Comparison of ENCODE assay signal across 12 mouse cellular contexts in the genomic region with DNA sequence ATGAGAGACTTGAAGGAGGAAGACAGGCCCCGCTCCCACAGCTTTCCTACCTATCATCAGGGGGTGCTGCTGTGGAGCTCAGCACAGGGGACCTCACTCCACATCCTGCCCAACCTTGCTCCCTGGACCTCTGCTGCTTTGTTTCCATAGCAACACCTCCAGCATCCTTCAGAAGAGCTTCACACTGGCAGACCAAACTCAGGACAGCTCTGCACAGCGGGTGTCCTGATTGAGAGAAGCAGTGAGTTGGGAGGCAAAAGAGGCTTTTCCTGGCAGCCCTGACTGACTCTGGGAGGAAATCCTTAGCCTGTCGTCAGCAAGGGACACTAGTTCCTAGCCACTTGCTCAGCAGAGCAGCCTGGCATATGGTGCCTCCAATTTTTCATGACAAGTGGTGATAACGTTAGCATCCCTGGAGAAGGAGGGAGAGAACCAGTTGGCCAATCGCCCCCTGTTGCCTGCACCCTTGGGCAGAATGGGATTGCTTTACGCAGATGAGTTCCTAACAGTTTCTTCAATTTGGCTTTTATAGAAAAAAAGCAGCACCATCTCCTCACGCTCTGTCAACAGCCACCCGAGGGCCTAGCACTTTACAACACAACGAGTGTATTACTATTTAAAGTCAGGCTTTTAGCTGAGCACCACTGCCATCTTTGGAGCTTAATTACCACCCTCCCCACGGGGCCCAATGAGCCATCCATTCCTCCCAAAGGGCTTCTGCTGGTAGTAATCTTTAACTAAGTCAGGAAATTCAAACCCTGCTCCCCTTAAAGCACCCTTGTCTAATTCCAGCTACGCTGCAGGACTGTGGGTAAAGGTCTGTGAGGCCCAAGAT.
DNase-seq lines count a peak whose midpoint lies in the region; ATAC-seq and TF ChIP-seq lines count a peak whose summit lies in the region.
"Had no signal": no experiment of that assay in that cellular context is flagged by ENCODE, and none has a peak within 500 bp of the region (broad histone marks: within the 10 kb centered on the region; RNA-seq: fewer than 3 reads in every experiment).

No protein-coding gene starts in this region.

- no peak overlapping the region for H3K4me3 ChIP-seq in ES-E14 (ENCODE audit: insufficient read depth in 1 of 2, low read depth in 1 of 2, low read length in 2 of 2, poor library complexity in 1 of 2, severe bottlenecking in 1 of 2)
- H3K4me3 ChIP-seq in forebrain, embryonic 13.5 days: no peak overlapping the region
- no peak overlapping the region for H3K4me3 ChIP-seq in midbrain, embryonic 11.5 days (ENCODE audit: low read depth, low read length)
- no peak overlapping the region for H3K4me3 ChIP-seq in lung, postnatal 0 days (ENCODE audit: low read depth, low read length)
- H3K4me3 ChIP-seq in liver, embryonic 11.5 days (ENCODE audit: low read depth, low read length): no peak overlapping the region
- H3K4me3 ChIP-seq: heart, adult 2 months; liver, embryonic 15.5 days had no signal

- peak; percentile 13 for DNase-seq in ES-E14 (ENCODE audit: low read depth, low spot score)
- peak; percentile 81 for DNase-seq in brain, embryonic 14.5 days (ENCODE audit: low read depth)
- peak; percentile 86 for DNase-seq in midbrain, embryonic 11.5 days (ENCODE audit: low spot score, missing footprints)
- DNase-seq in kidney, adult 18-20 months: no peak
- no peak for DNase-seq in lung, postnatal 0 days (ENCODE audit: low spot score)
- DNase-seq in liver, embryonic 11.5 days (ENCODE audit: low spot score): no peak
- no peak for DNase-seq in lung, postnatal 10 days
- DNase-seq: heart, adult 2 months; layer of hippocampus, postnatal 36 days had no signal

- H3K27me3 ChIP-seq in forebrain, embryonic 13.5 days: no peaks in the 10 kb centered on the region
- H3K27me3 ChIP-seq in midbrain, embryonic 11.5 days (ENCODE audit: control insufficient read depth, insufficient read depth, low read length): no peaks in the 10 kb centered on the region
- no peaks in the 10 kb centered on the region for H3K27me3 ChIP-seq in lung, postnatal 0 days (replicated peaks; ENCODE audit: insufficient read depth, low read length)
- H3K27me3 ChIP-seq in liver, embryonic 11.5 days (replicated peaks; ENCODE audit: control insufficient read depth, insufficient read depth, low read length): no peaks in the 10 kb centered on the region; the same call in 1 of the 2 replicates

- H3K9ac ChIP-seq in ES-E14 (ENCODE audit: insufficient read depth, low read depth, low read length, poor library complexity, severe bottlenecking): no peak overlapping the region
- no peak overlapping the region for H3K9ac ChIP-seq in forebrain, embryonic 13.5 days
- no peak overlapping the region for H3K9ac ChIP-seq in midbrain, embryonic 11.5 days (ENCODE audit: low read length)
- H3K9ac ChIP-seq in lung, postnatal 0 days (replicated peaks; ENCODE audit: low read depth): no peak overlapping the region
- no peak overlapping the region for H3K9ac ChIP-seq in liver, embryonic 11.5 days (ENCODE audit: low read depth, low read length)
- H3K9ac ChIP-seq: liver, embryonic 15.5 days had no signal

- H3K27ac ChIP-seq in ES-E14 (ENCODE audit: insufficient read depth, low read depth, low read length, poor library complexity, severe bottlenecking): no peak overlapping the region
- H3K27ac ChIP-seq in forebrain, embryonic 13.5 days: peak overlapping the region; percentile 45
- H3K27ac ChIP-seq in midbrain, embryonic 11.5 days (ENCODE audit: low read depth, low read length): no peak overlapping the region
- no peak overlapping the region for H3K27ac ChIP-seq in lung, postnatal 0 days (ENCODE audit: low read length)
- H3K27ac ChIP-seq in liver, embryonic 11.5 days (ENCODE audit: low read depth, low read length): no peak overlapping the region
- H3K27ac ChIP-seq: heart, adult 2 months; liver, embryonic 15.5 days had no signal

- H3K4me1 ChIP-seq in ES-E14 (ENCODE audit: control insufficient read depth in 2 of 2, insufficient read depth in 2 of 2, low read length in 2 of 2, poor library complexity in 1 of 2): no peaks in the 10 kb centered on the region; a peak in 2 of 4 replicates
- peaks cover 18% of the 10 kb centered on the region for H3K4me1 ChIP-seq in forebrain, embryonic 13.5 days
- H3K4me1 ChIP-seq in midbrain, embryonic 11.5 days (ENCODE audit: control insufficient read depth, insufficient read depth, low read length): peaks cover 14% of the 10 kb centered on the region
- H3K4me1 ChIP-seq in lung, postnatal 0 days (ENCODE audit: insufficient read depth, low read depth, low read length): no peaks in the 10 kb centered on the region
- H3K4me1 ChIP-seq in liver, embryonic 11.5 days (replicated peaks; ENCODE audit: control insufficient read depth, insufficient read depth, low read length): no peaks in the 10 kb centered on the region
- H3K4me1 ChIP-seq: liver, embryonic 15.5 days had no signal

- H3K4me2 ChIP-seq in forebrain, embryonic 13.5 days: no peak overlapping the region; the same call in 1 of the 2 replicates
- no peak overlapping the region for H3K4me2 ChIP-seq in midbrain, embryonic 11.5 days
- no peak overlapping the region for H3K4me2 ChIP-seq in lung, postnatal 0 days (replicated peaks; ENCODE audit: low read depth, low read length)
- no peak overlapping the region for H3K4me2 ChIP-seq in liver, embryonic 11.5 days
- H3K4me2 ChIP-seq: liver, embryonic 15.5 days had no signal

- no peak for TF ChIP-seq POLR2A in brain, embryonic 14.5 days (IDR thresholded peaks at IDR 0.05; ENCODE audit: borderline replicate concordance, extremely low read depth, insufficient read depth, insufficient read length, poor library complexity, severe bottlenecking)

- no peaks in the 10 kb centered on the region for H3K36me3 ChIP-seq in ES-E14 (ENCODE audit: control insufficient read depth, insufficient read depth, low read length, poor library complexity, severe bottlenecking)
- no peaks in the 10 kb centered on the region for H3K36me3 ChIP-seq in forebrain, embryonic 13.5 days (ENCODE audit: poor library complexity, severe bottlenecking)
- no peaks in the 10 kb centered on the region for H3K36me3 ChIP-seq in midbrain, embryonic 11.5 days (ENCODE audit: control insufficient read depth, insufficient read depth, low read length)
- H3K36me3 ChIP-seq in lung, postnatal 0 days (ENCODE audit: insufficient read depth, low read length): no peaks in the 10 kb centered on the region
- H3K36me3 ChIP-seq in liver, embryonic 11.5 days (ENCODE audit: control insufficient read depth, insufficient read depth, low read length): no peaks in the 10 kb centered on the region
- H3K36me3 ChIP-seq: G1E; liver, embryonic 15.5 days had no signal

- no peaks in the 10 kb centered on the region for H3K9me3 ChIP-seq in ES-E14 (ENCODE audit: control insufficient read depth, insufficient read depth, low read depth, low read length)
- no peaks in the 10 kb centered on the region for H3K9me3 ChIP-seq in forebrain, embryonic 13.5 days (replicated peaks)
- H3K9me3 ChIP-seq in midbrain, embryonic 11.5 days (ENCODE audit: control insufficient read depth, low read length): no peaks in the 10 kb centered on the region
- H3K9me3 ChIP-seq in lung, postnatal 0 days (ENCODE audit: low read length): no peaks in the 10 kb centered on the region
- no peaks in the 10 kb centered on the region for H3K9me3 ChIP-seq in liver, embryonic 11.5 days (ENCODE audit: control insufficient read depth, low read length)
- H3K9me3 ChIP-seq: liver, embryonic 15.5 days had no signal

- no peak for TF ChIP-seq CTCF in brain, embryonic 14.5 days (IDR thresholded peaks at IDR 0.05; ENCODE audit: borderline replicate concordance, extremely low read depth, insufficient read depth, insufficient read length)
- no peak for TF ChIP-seq CTCF in lung, postnatal 0 days (IDR thresholded peaks at IDR 0.05)

- TF ChIP-seq EP300 in lung, postnatal 0 days (IDR thresholded peaks at IDR 0.05): no peak

- peak; percentile 55 for ATAC-seq in forebrain, embryonic 13.5 days
- peak; percentile 65 for ATAC-seq in midbrain, embryonic 11.5 days (ENCODE audit: low FRiP score)
- ATAC-seq in lung, postnatal 0 days: no peak
- no peak for ATAC-seq in liver, embryonic 11.5 days (replicated peaks; ENCODE audit: low FRiP score)

- in situ Hi-C loops in ES-E14 (cut with MboI; ENCODE audit: low sequenced_read_pairs in 2 of 2, unreplicated experiment in 2 of 2): no loop called here

- 36% methylated on average over 11 of the region's 11 CpGs for WGBS in forebrain, embryonic 13.5 days
- WGBS in midbrain, embryonic 11.5 days: 37% methylated on average over 11 of the region's 11 CpGs
- WGBS in lung, postnatal 0 days: 53% methylated on average over 11 of the region's 11 CpGs
- WGBS in liver, embryonic 11.5 days: 50% methylated on average over 11 of the region's 11 CpGs

TF ChIP-seq in ES-E14, 5 proteins besides CTCF, POLR2A, EP300 and RAD21:
- TF ChIP-seq MAFK (IDR thresholded peaks at IDR 0.05; ENCODE audit: insufficient read depth, low read depth, low read length) (no peak), ZC3H11A (IDR thresholded peaks at IDR 0.05; ENCODE audit: borderline replicate concordance, low read depth, low read length) (no peak), HCFC1 (IDR thresholded peaks at IDR 0.05; ENCODE audit: borderline replicate concordance, insufficient read depth, low read length) (no peak), CHD2 (IDR thresholded peaks at IDR 0.05; ENCODE audit: low read depth, low read length) (no peak), ZNF384 (IDR thresholded peaks at IDR 0.05; ENCODE audit: low read depth, low read length) (no peak)
TF ChIP-seq in ES-E14: peak in this region for 0.

Comparison
In these comparisons a context has a peak if more than half of its experiments do, and no peak if none do; other contexts are left out.
1. DNase-seq: peak in ES-E14 (single experiment), brain, embryonic 14.5 days (single experiment) and midbrain, embryonic 11.5 days (single experiment); none in kidney, adult 18-20 months (single experiment), lung, postnatal 0 days (single experiment), liver, embryonic 11.5 days (single experiment) and lung, postnatal 10 days (single experiment).
2. ATAC-seq: peak in forebrain, embryonic 13.5 days (single experiment) and midbrain, embryonic 11.5 days (single experiment); none in lung, postnatal 0 days (single experiment) and liver, embryonic 11.5 days (single experiment).